Mouse (Mus musculus): ENCODE data around the gene 4922502D21Rik. TPM values are rescaled to one million over a fixed set of nuclear protein-coding genes. Genes with fewer than 3 reads are reported as not detected.
A peak's percentile ranks its signal among the peaks of the same experiment; 100 is the strongest.
"Not testable (repeated sequence)": the region's sequence is repeated elsewhere in the genome, so short reads cannot be mapped to it uniquely, and the experiment has no call there.

Gene 4922502D21Rik
- total RNA-seq (2021) = not detected
- long read RNA-seq, experiment 1 = 0 reads
- long read RNA-seq, experiment 2 = 0 reads

DNA sequence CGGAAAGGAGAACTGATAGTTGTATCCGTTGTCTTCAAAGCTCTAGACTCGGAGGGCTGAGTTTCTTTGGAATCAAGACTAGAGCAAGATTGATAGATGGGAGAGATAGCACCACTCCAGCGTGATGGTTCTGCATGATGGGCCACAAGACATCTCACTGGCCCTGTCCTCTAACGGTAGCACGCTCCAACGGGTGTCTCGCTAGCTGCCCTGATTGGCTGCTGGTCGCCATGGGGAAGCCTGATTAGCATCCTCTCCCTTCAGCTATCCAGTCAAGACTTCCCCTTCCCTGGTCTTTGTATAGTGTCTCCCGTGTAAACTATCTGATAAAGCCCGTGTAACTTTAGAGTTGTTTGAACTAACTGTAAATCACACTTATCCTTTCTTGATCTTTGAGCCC, at the start of gene 4922502D21Rik:
Gene 4922502D21Rik, minus strand, starts transcription at position 187 of the 400 bp plus-strand sequence.
- DNase-seq (ENCODE audit: low spot score in 2 of 2) = no peak

DNA sequence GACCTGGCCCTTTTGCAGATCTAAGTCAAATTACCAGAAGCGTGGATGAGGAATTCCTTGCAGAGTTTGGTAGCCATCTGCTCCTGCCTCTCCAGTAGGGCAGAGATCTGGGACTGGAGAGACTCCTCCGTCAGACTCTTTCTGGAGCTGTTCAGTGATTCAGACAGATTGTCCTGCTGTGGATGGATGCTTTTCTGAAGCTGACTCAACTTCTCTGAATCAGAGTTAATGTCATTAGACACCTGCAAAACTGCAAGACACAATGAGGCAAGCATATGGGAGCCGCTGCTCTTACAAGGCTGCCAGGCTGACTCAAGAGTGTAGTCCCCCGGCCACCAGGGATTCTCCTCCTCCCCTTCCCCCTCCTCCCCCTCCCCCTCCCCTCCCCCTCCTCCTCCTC, 48.9 kb upstream of the 4922502D21Rik start:
- no peak for DNase-seq (ENCODE audit: low spot score in 2 of 2)

DNA sequence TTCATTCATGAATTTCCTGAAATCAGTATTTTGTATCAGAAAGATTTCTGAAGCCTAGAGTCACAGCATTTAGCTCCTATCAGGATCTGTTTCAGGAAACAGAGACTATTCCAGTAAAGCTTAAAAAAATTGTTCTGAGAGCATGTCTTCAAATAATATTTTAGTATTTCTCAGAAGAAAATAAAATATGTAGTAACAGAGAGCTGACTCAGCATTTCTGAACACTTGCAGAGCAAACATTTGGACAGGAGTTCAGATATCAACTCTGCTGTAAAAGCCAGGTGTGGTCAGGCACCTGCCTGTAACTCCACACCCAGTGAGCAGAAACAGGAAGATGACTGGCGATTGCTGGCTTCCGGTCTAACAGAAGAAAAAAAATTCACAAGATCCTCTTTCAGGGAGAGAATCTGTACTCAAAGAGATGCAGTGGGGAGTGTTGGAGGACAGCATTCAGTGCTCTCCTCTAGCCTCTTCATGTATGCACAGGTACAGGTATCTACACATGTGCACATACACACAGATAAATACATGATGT, 43.4 kb upstream of the 4922502D21Rik start:
- no peak for DNase-seq (ENCODE audit: low spot score in 2 of 2)

DNA sequence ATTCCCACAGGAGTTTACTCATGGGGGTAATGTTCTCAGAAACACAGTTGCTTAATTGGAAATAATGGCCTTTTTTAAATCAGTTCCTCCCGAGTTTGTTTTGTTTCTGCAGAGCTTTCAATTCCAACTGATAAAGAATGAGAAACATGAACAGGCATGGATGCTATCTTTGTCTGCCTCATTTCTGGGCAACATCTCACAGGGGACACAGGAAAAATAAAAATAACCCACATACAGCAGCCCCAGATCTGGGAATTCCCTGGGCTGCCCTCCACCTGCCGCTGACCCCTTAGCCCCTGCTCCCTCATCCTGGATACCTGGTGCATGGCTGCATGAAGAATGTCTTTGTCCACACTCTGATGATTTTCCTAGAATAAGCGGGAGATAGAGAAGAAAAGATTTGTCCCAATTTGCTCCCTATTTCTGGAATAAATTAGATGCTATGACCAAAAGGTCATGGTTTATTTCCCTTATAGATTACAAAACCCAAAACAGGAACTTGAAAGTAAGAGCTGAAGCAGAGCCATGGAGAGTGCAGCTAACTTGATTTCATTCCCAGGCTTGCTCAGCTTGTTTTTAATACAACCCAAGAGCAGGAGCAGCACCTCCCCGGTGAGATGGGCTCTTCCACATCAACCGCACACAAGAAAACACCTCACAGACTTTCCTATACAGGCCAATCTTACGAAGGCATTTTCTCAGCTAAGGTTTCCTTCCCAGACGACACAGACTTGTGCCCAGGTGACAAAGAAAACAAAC, 38.0 kb upstream of the 4922502D21Rik start:
- no peak for DNase-seq (ENCODE audit: low spot score in 2 of 2)

DNA sequence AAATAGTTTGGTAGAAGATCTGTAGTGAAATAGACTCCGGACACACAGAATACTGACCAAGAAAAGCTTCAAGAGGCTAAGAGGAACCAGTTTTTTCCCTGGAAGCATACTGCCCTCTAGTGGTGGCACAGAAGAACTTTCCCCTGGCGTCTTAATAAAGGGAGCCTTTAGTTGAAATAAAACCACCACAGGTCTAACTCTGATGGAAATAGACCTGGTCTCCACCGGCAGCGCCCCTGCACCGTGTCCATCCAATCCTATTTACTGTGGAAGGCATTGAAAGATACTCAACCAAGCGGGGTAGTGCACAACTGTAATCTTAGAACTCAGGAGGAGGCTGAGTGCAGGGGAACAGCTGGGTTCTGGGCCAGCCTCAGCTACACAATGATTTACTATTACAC, 34.4 kb upstream of the 4922502D21Rik start:
- DNase-seq (ENCODE audit: low spot score in 2 of 2) = peak; percentile 22 to 30

DNA sequence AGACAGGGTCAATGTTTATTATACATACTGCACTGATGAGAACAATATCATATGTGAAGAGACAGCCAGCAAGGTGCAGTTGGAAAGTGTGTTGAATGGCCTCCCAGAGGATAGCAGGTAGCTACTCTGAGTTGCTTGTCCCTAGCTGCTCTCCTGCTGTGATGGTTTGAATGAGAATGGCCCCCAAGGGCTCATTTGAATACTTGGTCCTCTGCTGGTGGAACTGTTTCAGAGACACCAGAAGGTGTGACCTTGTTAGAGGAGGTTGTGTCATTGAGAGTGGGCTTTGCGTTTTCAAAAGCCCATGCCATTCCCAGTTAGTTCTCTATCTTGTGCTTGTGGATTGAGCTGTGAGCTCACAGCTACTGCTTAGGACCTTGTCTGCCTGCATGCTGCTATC, 32.3 kb upstream of the 4922502D21Rik start:
- DNase-seq (ENCODE audit: low spot score in 2 of 2) = no peak

DNA sequence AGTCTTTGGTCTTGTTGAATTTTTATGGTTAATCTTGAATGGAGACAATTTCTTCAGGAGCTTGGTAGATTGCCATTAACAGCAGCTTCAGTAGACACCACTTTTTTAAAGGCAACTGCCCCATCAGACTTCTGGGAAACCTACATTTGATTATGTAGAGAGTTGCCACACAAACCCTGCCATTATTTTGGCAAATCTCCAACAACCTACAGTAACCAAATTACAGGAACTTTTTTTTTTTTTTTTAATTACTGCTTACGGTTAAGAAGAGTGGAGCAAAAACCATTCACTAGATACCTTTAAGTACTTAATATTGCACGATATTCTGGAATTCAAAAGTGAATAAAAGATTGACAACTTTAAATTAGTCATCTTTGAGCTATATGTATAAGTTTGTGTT, 27.9 kb upstream of the 4922502D21Rik start:
- no peak for DNase-seq (ENCODE audit: low spot score in 2 of 2)

DNA sequence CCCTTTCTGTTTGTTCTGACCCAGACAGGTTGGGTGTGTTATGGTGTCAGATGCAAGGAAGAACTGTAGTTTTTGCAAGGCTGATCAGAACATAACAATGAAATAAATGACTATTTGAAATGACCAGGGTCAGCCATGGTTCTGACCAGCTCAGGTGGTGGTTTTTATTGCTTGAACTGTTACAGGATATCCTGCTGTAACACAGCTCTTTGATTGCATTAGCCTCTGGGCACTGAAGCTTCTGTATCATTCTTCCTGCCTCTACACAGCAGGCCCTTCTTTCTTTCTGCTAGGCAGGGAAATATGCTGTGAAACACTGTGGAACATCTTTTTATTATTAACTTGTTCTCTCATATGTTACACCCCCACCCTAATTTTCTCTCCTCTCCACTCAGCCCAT, 24.8 kb upstream of the 4922502D21Rik start:
- DNase-seq (ENCODE audit: low spot score in 2 of 2) = no peak

DNA sequence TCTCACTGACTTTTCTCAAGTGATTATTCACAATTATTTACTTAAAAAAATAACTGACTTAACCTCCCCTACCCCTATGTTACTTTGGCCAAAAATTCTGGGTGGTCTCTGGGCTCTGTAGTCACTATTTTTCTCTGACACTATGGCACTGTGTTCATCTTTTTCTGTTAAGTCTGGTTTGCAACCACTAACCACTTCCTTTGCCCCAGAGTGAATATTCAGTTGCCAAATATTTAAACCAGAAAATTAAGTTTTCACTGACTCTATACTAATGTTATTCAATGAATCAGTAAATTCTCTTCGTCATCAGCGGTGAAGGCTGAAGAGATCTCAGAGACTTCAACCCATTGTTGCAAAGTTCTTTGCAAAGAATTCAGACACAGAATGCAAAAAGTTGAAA, 24.2 kb upstream of the 4922502D21Rik start:
- DNase-seq (ENCODE audit: low spot score in 2 of 2) = no peak

DNA sequence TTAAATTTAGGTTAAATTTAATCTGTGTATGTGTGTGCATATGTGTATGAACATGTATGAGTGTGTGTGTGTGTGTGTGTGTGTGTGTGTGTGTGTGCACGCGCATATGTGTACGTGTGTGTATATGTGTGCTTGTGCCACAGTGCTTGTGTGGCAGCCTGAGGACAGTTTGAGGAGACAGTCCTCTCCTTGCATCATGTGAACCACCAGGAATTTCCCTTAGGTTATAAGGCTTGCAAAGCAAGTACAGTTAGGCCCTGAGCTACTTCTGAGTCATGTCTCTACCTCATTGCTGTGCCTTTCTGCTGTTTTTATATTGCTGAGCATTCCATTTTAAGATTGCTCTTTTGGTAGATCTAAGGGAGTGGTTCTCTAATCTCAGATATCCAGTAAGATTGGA, 19.5 kb upstream of the 4922502D21Rik start:
- no peak for DNase-seq (ENCODE audit: low spot score in 2 of 2)

DNA sequence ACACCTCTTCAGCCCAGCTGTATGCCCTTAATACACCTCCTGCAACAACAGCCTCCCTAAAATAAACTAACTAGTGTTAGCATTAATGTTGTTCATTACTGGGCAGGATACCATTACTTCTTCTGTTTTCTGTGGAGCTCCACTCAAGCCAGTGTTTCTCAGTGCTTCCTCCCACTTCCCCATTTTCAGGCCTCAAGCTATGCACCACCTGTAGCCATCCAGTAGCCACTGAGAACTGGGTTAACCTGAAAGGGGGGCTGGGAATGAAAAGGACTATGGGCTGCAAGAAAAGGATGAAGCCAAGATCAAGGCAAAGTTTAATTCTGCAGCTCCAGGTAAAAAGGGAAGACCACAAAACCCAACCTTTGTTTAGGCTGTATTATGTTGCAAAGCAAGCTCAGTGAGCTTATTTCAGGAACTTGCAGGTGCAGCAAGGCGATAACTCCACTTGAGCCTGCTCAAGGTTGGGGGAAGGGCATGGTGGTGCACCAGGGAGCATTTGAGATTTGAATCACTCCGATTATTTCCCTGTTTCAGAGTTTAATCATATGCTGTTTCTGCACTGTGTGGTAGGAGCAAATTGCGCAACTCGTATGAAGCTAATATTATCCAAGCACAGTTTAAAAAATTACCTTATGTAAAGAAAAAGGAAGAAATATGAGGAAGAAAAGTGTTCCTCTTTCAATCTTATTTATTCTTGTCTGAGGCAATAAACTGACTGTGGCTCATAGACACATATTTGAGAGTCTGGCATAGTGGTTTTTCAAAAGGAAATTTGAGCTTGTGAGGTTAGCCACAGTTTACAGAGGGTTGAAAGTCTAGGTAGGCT, 18.1 kb upstream of the 4922502D21Rik start:
- no peak for DNase-seq (ENCODE audit: low spot score in 2 of 2)

DNA sequence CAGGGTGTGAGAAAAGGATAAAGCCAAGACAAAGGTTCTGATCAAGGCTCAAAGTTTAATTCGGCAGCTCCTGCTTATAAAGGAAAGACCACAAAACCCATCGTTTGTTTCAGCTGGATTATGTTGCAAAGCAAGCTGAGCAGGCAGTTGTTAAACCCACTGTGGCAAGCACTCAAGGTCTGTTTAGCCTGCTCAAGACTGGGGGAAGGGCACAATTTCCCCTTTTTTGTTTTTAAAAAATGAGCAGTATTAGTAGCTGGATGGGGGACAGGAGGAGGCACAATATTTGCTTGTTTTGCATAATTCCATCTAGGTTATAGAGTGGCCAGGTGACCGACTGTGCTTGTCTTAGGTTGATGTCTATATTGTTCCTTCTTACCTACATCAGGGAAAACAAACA, 12.8 kb upstream of the 4922502D21Rik start:
- DNase-seq (ENCODE audit: low spot score in 2 of 2) = no peak

DNA sequence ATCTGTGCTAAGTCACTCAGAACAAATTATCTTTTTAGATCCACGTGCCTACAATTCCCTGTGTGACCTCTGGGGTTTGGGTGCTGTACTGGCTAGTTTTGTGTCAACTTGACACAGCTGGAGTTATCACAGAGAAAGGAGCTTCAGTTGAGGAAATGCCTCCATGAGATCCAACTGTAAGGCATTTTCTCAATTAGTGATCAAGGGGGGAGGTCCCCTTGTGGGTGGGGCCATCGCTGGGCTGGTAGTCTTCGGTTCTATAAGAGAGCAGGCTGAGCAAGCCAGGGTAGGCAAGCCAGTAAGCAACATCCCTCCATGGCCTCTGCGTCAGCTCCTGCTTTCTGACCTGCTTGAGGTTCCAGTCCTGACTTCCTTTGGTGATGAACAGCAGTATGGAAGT, 10.8 kb upstream of the 4922502D21Rik start, which contains the start of gene Clec12a:
Gene Clec12a, plus strand, starts transcription at position 301 of the 400 bp plus-strand sequence.
- DNase-seq (ENCODE audit: low spot score in 2 of 2) = not testable (repeated sequence)

DNA sequence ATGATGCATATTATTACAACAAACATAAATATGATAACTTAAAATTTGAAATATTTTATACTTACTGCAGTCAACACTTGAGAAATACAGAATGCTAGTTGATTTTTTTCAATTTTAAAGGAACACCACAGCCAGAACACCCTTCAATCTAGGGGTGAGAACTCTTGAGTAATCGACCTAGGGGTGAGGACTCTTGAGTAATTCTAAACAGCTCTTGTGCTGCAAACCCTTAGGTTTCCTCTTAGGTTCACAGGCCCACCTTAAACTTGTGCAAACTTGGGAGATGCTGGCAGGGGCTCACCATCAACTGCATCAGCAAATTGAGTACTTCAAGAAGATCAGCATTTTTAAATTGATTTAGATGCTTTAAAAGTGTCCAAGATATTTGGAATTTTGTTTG, 6.2 kb upstream of the 4922502D21Rik start:
- DNase-seq (ENCODE audit: low spot score in 2 of 2) = no peak

DNA sequence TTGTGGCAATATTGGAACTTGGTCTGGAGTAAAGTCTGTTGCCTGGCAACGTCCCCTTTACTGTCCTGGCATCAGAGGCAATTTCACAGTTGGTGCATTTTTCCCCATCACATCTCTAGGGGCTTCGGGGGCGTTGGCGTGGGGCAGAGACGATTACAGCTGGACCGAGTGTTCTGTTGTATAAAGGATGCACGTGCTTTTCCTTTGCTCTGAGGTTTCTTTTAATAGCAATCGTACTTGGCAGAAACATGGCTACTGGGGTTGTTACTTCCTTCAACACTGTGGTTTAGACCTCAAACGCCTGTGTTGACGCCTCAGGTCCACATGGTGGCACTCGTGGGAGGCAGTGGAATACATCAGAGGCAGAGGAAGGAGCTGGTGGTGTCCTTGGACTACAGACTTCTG, 2.1 kb upstream of the 4922502D21Rik start:
- peak; percentile 12 to 27 for DNase-seq (ENCODE audit: low spot score in 2 of 2)

DNA sequence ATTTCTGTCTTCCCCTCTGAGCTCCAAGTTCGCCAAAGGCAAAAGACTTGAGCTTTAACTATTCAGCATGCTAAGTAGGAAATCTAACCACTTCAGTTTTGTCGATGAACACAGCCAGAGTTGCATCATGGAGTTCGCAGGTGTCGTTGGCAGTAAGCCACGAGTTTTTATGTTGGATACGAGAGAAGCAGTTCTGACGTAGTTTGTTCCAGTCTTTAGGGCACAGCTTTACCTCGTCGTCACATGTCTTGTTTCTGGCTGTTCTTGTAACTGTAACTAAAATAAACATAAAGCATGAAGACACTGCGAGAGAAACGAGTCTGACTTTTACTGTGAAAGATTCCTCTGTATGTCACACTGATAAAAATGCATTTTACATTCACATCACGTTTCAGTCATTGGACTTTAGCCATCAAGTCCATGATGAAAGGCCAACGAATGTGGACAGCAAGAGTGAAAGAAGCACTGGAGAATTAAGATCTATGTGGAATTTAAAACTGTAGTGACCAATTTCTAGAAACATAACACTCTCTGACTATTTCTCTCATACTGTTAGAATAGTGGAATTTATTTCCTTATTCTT, 4.9 kb downstream of the 4922502D21Rik start:
- no peak for DNase-seq (ENCODE audit: low spot score in 2 of 2)

DNA sequence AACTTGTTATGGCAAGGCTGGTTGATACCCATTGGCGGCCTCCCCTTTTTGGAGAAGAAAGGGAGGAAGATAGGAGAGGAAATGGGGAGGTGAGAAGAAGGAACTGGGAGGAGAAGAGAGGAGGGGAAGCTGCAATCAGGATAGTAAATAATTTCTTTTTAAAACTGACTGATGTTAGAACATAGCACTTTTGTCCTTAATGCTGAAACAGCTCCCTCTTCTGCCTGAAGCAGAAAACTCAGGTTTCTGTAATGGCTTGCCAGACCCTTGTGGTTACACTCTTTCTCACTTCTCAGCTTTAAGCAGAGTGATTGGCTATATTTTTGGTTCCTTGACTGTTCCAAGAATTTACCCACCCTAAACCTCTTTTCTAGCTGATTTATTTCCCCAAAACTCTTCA, 5.6 kb downstream of the 4922502D21Rik start:
- DNase-seq (ENCODE audit: low spot score in 2 of 2) = no peak

DNA sequence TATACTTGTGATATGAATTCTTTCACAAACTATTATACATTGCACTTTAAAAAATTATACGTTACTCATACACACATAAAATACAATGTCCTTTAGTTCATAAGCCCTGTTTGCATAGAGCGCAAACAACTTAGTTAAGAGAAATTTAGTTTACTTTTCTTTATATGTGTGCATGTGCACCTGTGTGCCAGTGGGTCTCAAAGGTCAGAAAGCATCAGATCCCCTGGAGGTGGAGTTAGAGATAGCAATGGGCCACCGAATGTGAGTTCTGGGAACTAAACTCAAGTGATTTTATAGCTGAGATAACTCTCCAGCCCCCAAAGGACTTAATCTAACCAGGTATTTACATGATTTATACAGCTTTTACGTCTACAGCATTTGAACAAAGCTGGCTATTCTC, 12.3 kb downstream of the 4922502D21Rik start:
- DNase-seq (ENCODE audit: low spot score in 2 of 2) = no peak

DNA sequence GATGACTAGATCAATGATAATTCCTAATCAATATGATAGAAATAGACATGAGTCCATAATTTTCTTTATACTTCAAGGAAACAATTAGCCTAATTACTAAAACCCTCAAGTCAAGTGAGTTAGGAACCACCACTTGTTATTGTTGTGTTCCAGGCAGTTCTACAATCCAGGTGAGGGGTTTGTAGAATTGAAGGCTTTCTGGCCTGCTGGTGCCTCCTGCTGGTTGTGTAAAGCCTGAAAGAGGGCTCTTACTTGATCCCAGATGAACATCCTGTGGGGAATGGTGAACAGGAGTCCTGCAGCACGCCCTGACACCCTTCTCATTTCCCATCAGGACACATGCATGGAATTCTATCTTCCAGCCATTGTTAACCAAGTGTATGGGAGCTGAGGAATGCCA, 13.2 kb downstream of the 4922502D21Rik start:
- DNase-seq (ENCODE audit: low spot score in 2 of 2) = no peak

DNA sequence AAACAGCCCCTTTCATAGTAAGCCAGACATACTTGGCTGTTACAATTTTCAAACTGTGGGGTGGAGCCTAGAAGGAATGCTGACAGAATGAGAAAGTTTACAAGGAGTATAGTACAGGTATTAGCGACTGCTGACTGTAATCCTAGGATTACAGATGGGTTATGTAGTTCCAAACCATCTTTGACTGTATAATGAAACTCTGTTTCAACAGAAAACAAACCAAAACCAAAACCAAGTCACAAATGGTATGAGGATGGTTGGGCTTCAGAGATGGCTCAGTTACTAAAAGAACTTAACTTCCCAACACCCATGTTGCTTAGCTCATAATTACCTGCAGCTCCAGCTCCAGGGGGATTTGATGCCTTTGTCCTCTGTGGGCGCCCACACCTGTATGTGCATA, 15.1 kb downstream of the 4922502D21Rik start:
- DNase-seq (ENCODE audit: low spot score in 2 of 2) = no peak

DNA sequence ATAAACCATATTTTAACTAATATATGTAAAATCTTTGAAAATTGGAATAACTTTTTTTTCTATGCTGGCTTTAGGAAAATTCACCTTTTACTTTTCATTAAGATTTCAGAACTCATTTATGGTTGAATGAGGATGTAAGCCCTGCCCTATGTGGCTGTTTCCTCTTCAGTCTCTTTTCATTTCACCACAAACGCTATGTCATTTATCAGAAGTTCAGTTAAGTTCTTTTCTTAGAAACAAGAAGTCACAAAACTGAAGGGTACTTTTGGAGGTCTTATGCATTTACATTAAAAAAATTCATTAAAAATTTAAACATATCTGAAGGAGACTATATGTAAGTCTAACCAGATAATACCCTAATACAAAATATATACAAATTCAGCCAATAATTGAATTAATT, 15.9 kb downstream of the 4922502D21Rik start:
- DNase-seq (ENCODE audit: low spot score in 2 of 2) = no peak
